Mouse (Mus musculus) CD8-positive naive resting alpha-beta T cell, adult 2 months (primary cell): Measurements from ENCODE around the gene Gm21969.

Experiments
- DNase-seq, 2 experiments: peaks; one replicate each; pipeline ENCODE4 v3.0.0; 2022; ENCODE audit warnings: low read depth in 2 of 2, low spot score in 2 of 2

The Gm21969 gene

DNA sequence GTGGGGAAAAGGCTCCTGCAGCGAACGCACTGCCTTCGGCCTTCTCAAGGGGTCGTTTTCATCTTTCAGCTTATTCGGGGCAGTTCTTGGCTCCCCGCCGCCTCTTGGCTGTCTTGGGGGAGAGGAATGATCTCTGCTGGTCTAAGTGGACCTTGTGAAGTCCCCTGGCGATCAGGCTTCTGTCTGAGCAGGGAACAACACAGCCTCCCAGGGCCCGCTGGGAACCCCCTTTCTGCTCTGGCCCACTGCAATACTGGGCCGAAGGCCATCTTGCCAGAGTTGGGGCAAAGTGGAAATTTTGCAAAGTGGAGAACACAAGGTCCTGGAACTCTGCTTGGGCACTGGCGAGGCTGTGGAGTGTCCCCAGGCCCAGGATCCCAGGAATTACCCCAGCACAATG, 18.3 kb upstream of the Gm21969 start:
- DNase-seq: no peak

DNA sequence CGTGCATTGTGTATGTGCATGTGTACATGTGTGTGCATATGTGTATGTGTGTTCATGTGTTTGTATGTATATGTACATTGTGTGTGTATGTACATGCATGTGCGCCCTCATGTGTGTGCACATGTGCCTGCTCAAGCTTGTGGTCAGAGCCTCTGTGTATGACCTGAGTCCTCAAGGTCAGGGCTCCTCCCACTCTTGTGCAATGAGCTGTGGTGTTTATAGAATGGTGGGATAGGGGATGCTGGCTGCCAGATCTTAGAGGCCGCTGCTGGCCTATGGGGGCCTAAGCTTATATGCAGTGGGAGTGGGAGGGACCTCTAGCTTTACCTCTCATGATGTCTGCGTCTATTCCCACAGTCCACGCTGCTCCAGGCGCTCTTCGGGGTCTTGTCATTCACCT, 17.3 kb upstream of the Gm21969 start:
- no peak for DNase-seq

- no peak for DNase-seq
Measured at GRCm38 (mm10) chr4:139587370-139587769, 15.6 kb upstream of the Gm21969 start.

GRCm38 (mm10) chr4:139587773-139588172, 15.2 kb upstream of the Gm21969 start:
- DNase-seq: no peak

- no peak for DNase-seq
Measured at GRCm38 (mm10) chr4:139589351-139590027, 13.5 kb upstream of the Gm21969 start.

GRCm38 (mm10) chr4:139590446-139590845, 12.5 kb upstream of the Gm21969 start:
- no peak for DNase-seq

- DNase-seq: no peak
Measured at GRCm38 (mm10) chr4:139592895-139593294, 10.1 kb upstream of the Gm21969 start.

DNA sequence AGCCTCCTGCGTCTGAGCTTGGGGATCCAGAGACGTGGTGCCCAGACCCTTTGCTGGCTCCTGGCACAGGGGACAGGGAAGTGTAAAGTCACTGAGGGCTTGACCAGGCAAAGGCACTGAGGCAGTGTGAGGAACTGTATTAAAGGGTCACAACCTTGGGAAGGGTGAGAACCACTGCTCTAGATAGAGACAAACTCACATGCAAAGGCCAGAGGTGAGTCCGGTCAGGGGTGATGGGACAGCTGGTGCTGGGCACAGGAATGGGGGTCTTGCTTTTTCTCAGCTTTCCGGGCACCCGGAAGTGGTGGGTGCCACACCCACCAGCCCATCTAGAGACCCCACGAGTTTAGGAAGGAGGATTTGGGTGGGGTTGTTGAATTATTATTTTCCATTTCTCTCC, 9.6 kb upstream of the Gm21969 start:
- DNase-seq: no peak

GRCm38 (mm10) chr4:139594062-139594461, 8.9 kb upstream of the Gm21969 start:
- no peak for DNase-seq

DNA sequence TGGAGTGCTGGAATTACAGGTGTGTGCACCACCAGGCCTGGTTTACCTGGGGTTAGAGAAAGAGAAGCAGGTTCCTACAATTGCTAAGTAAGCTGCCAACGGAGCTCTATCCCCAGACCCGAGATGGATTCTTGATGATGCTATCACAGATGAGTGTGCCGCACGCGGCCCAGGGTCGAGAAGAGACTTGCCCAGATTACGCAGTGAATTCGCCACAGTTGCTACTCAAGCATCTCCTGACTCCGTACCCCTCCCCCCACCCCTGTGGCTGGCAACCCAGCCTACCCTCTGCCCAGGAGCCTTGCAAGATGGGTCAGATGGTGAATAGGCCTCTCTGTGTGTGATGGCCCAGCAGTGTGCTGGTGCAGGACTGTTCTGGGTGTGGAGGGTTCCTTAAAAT, 6.3 kb upstream of the Gm21969 start:
- no peak for DNase-seq

- no peak for DNase-seq
Measured at GRCm38 (mm10) chr4:139597286-139598284, 5.4 kb upstream of the Gm21969 start.

DNA sequence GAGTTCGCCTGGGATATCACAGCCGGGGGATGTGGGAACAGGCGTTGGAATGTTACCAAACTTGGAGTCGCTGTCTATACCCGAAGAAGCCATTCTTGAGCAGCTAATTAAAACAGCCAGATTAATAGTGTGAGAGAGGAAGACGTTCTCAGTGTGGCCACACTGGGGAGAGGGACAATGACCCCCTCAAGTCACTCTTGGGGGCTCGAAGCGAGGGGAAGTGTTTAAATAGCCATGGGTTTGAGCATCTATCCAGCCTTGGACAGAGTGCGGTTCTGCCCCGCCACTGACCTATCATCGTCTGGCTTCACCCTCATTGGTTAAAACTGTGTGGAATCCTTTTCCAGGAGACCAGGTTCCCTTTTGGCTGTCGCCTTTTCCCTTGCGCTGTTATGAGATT, 4.6 kb upstream of the Gm21969 start:
- no peak for DNase-seq

GRCm38 (mm10) chr4:139598950-139599518, 4.0 kb upstream of the Gm21969 start:
- DNase-seq: peak; percentile 40 to 53

GRCm38 (mm10) chr4:139601519-139602356, 1.2 kb upstream of the Gm21969 start:
- DNase-seq: no peak

DNA sequence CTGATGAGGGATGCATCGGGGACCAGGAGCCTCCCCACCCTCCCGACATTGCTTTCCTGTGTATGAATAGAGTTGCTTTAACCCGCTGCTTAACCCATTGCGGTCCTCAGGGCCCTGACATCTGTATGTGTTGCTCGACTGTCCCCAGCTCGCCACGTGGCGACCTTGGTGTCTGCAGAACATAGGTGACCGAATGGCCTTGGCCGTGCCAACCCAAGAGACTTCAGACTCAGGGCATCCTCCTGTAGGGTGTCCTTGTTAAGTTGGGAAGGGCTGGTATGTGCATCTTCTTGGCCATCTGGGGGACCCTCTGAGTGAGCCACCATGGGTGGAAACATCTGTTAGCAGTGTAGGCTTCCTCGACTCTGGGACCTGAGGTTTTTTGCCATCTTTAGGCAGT, 2.2 kb downstream of the Gm21969 start:
- no peak for DNase-seq

DNA sequence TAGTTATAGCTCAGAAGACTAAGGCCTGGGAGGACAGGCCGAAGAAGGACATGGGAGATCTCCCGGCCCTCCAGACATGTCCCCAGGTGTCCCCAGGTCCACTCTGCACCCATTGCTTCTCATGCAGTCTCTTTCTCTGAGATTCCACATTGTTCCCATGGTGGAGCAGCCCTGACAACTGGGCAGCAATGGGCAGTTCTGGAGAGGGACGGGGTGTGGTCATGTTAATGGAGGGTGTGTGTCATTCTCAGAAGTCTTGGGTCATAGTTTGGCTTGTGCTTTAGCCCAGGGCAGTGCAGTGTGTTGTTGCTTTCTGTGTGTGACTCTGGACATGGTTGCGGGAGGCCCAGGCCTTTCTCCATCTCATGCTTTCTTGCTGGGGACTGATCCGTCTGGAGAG, 3.7 kb downstream of the Gm21969 start:
- no peak for DNase-seq

DNA sequence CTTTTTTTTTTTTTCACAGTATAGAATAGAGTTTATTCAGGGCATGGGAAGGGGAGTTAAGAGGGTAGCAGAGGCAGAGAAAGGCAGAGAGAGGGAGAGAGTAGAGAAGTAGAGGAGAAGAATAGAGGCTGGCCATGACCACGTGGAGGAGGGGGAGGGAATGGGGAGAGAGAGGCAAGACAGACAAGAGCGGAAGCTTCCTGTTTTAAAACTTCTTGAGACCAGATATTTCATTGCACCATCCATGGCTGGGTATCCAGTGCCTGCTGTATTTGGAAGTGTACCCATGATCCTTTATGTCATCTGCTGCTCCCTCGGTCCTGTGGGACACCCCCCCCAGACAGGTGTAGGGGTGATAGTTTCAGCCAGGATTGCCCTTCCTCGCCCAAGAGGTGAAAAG, 6.0 kb downstream of the Gm21969 start:
- DNase-seq: no peak

- DNase-seq: no peak
Measured at GRCm38 (mm10) chr4:139610954-139611353, 8.0 kb downstream of the Gm21969 start.

GRCm38 (mm10) chr4:139611542-139611953, 8.6 kb downstream of the Gm21969 start:
- DNase-seq: peak; percentile 77 to 83

DNA sequence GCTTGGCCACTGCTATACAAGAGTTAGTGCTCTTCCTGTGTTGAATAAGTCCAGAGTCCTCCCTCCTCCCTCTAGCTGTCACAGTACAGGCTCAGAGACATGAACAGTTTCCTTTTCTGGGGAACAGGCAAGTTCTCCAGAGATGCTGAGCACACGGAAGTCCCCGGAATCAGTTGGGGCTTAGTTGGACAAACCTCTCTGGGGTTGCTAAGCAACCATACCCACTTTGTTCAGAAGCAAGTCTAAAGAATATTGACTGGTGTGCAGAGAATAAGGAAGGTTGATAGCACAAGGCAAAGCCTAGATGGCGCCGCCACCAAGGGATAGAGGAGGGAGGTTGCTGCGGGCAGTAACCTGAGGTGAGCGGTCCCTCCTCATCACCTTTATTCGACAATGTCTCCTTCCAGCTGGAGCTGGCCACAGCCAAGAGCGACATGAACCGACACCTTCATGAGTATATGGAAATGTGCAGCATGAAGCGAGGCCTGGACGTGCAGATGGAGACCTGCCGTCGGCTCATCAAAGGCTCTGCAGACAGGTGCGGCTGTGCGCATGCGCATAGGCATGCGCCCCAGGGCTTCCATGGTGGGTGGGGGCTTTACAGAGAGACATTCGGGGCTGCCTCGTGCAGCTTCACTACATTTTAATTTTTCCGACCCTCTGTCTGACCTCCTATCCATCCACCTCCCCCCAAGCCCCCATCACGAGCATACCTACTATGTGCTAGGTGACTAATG, 11.7 kb downstream of the Gm21969 start:
- DNase-seq: no peak
